Mouse (Mus musculus): Measurements from ENCODE around the gene Gdap2. TPM values are rescaled to one million over a fixed set of nuclear protein-coding genes. Genes with fewer than 3 reads are reported as not detected.

Gene Gdap2
- total RNA-seq, 2 experiments from 2014 or later: 31.8 to 33.4 TPM

- no peak for DNase-seq (ENCODE audit: low spot score in 2 of 2)
- intact Hi-C loops (cut with DNase I): no loop called here
Measured at GRCm38 (mm10) chr3:100228981-100229380, 66.8 kb downstream of the Gdap2 start.

DNA sequence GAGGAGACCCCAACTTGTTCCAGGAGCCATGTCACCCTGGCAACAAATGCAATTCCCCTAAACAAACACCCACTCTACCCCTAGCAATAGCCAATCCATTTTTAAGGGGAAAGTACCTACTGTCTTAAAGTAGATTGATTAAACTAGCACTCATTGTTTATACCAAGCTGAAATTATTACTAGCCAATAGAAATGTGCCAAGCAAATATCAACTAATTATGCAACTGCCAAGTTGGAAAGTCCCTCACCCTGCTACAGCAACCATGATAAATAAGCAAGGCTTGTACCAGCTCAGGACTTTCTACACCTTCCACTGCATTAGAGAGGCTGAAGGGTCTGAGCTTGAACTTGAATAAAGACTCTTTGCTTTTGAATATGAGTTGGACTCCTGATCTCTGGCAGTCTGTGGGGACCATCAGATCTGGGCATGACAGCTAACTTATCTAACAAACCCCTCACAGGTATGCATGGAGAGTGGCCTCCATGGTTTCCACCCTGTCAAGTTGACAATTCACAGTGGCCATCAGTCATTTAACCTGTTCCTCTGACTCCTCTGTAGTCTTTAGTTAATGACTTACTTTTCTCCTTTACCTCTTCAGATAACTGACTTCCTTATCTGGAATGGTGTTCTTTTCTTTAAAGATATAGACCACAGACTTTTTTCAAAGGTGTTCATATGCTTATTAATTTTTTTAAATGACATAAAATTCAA is 74.7 kb downstream of the Gdap2 start:
- intact Hi-C loops (cut with DNase I): no loop called here

DNA sequence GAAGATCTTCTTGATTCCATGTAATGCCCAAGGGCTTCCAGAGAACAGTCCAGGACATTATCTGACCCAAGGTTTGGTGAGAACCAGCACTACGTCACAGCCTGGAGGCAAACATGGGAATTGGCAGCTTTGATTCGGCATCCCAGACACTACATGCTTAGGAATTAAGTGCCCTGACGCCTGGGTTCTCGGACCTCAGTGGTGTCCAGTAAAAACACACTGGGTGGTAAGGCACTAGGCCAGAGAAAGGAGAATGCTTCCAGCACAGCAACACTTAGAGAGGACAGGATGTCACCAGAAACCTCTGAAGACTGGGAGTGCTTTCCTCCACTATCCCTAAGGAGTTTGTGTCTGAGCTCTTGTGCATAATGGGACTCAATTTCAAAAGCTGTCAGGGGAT is 80.0 kb downstream of the Gdap2 start:
- no peak for DNase-seq (ENCODE audit: low spot score in 2 of 2)
- intact Hi-C loops (cut with DNase I): no loop called here

More for the DNA sequence above, 74.7 kb downstream of the Gdap2 start:
- DNase-seq (ENCODE audit: low spot score in 2 of 2): no peak

DNA sequence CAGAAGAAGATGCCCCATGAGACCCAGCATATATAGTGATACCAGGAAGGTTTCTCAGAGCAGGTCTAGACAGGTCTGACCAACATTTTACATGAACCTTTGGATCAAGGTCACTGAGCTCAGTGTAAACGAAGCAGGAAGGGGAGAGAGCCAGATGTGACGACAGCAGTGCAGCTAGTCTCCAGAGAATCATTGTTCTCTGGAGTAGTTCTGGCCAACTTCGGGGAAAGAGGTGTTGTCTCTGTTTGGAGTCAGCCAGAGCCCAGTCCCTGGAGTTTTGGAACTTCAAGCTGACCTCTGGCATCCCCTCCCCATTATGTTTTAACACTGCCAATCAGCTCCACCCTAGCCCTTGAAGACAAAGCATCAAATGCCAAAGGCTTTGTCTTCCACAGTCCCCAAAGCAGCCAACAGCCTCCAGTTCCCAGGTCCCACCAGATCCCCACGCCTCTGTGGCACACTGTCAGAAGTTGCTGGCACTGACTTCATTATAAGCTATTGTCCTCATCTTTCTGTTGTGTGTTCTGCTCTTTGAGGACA is 84.2 kb downstream of the Gdap2 start:
- intact Hi-C loops (cut with DNase I): no loop called here
- DNase-seq (ENCODE audit: low spot score in 2 of 2): no peak

Other genes starting within 250 kb of the Gdap2 start
- gene Wdr3, start within 50 bp of the Gdap2 start, total RNA-seq (2021): 10 to 100 TPM; 20.5 to 21.2 TPM

Measured in left cerebral cortex, postnatal 14 days (tissue).